Mouse (Mus musculus): ENCODE measurements around the gene Mapkap1.

- TF ChIP-seq GATA1 (IDR thresholded peaks at IDR 0.05; ENCODE audit: borderline replicate concordance, low read length) (no peak), CTCF (IDR thresholded peaks at IDR 0.05; ENCODE audit: low read depth, low read length) (no peak)
These were observed 32.7 kb upstream of the Mapkap1 start for GRCm38 (mm10) chr2:34373886-34374285.

All from G1E (cell line).